Mouse (Mus musculus) liver, embryonic 13.5 days (tissue): ENCODE data around the gene Ptprn. TPM values are rescaled to one million over a fixed set of nuclear protein-coding genes. Genes with fewer than 3 reads are reported as not detected.

Experiments used
- ATAC-seq: fragments of 200-750 bp; cut with Nextera tagmentation; 2 replicates; pipeline ENCODE4 v1.8.0; 2017; ENCODE audit warnings: low read depth, mild to moderate bottlenecking, moderate number of reproducible peaks, moderate library complexity
- DNase-seq: peaks from one replicate; pipeline ENCODE4 v3.0.0; 2022
- H3K27ac ChIP-seq: fragments of 300-500 bp; sonication (generic); 2 replicates; pipeline ENCODE4 v1.5.1; 2015; ENCODE audit warnings: moderate library complexity, mild to moderate bottlenecking, inconsistent platforms
- H3K27me3 ChIP-seq: fragments of 300-500 bp; sonication (generic); 2 replicates; pipeline ENCODE4 v1.6.1; 2015; ENCODE audit warnings: mild to moderate bottlenecking, inconsistent platforms
- H3K36me3 ChIP-seq: fragments of 300-500 bp; sonication (generic); 2 replicates; pipeline ENCODE4 v1.6.1; 2015; ENCODE audit warnings: mild to moderate bottlenecking, inconsistent platforms
- H3K4me1 ChIP-seq: fragments of 300-500 bp; sonication (generic); replicated peaks from 2 replicates; pipeline ENCODE4 v1.6.1; 2015; ENCODE audit warnings: inconsistent platforms
- H3K4me2 ChIP-seq: fragments of 300-500 bp; sonication (generic); 2 replicates; pipeline ENCODE4 v1.6.1; 2015; ENCODE audit warnings: inconsistent platforms, mild to moderate bottlenecking, moderate library complexity
- H3K4me3 ChIP-seq: fragments of 300-500 bp; sonication (generic); replicated peaks from 2 replicates; pipeline ENCODE4 v1.5.1; 2015; ENCODE audit warnings: mild to moderate bottlenecking, inconsistent platforms
- H3K9ac ChIP-seq: fragments of 300-500 bp; sonication (generic); 2 replicates; pipeline ENCODE4 v1.6.1; 2015; ENCODE audit warnings: mild to moderate bottlenecking, inconsistent platforms
- H3K9me3 ChIP-seq: fragments of 300-500 bp; sonication (generic); replicated peaks from 2 replicates; pipeline ENCODE4 v1.6.1; 2016; ENCODE audit warnings: inconsistent platforms
- WGBS: fragments of 180-500 bp; shearing (Covaris S2); methylation state at CpG from one replicate; pipeline ENCODE4 v1.1.7; 2015; ENCODE audit not compliant: insufficient replicate concordance; 5-methylcytosine and 5-hydroxymethylcytosine counted together
- polyA plus RNA-seq: library from polyadenylated mRNA; unstranded; fragments of >200 nt; fragmentation: Nextera tagmentation; extraction: Ambion mirVana; gene quantifications from 2 replicates; pipeline ENCODE4 v1.2.1, GENCODE M21; 2015

The Ptprn gene
- polyA plus RNA-seq, 1 experiment from 2014 or later = 0.17 TPM

DNA sequence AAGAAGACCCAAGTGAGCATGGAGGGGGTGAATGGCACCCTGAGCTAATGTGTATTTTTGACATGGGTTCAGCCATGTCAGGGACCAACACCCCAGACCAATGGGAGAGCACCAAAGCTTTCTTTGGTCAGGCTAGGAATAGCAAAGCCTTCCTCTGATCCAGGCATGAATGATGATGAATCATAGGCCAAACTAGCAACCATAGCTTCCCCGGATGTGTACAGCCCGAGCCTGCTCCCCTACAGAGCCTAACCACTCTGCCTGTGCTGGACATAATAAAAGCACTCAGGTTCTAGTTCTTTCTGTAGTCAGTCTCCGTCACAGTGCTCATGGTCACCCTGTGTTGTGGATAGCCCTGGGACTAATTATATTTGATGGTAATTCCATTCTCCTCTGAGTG is 42.8 kb downstream of the Ptprn start:
- H3K36me3 ChIP-seq = peaks cover 8% of the 10 kb centered on the region
- WGBS = 70% methylated on average over 3 of the region's 3 CpGs
- no peaks in the 10 kb centered on the region for H3K9me3 ChIP-seq
- ATAC-seq = no peak
- DNase-seq = no peak
- no peak overlapping the region for H3K27ac ChIP-seq
- H3K9ac ChIP-seq = no peak overlapping the region
- H3K27me3 ChIP-seq = peaks cover 27% of the 10 kb centered on the region
- peaks cover 50% of the 10 kb centered on the region for H3K4me1 ChIP-seq
- H3K4me3 ChIP-seq = no peak overlapping the region
- no peak overlapping the region for H3K4me2 ChIP-seq

DNA sequence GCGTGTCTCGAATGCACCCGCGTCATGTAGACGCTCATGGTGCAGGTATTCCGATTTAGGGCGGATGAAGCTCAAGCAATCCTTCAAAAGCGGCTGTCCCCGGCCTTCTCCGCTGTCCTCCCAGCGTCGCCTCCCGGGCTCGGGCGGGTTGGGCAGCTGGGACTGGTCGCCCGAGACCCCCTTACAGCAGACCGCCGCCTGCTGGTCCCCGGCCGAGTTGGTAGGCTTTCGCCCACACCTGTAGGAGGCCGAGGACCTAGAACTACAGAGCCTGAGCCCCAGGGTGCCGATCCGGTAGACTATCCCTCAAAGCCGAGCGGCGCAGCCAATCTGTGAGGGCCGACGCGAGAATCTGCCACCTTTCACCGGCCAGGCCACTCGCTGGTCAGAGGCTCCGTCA is 44.8 kb downstream of the Ptprn start, which contains the start of gene Tuba4a:
TSS of gene Tuba4a (minus strand) at position 335 of the 400 bp plus-strand sequence.
- peak within 1 kb of the TSS; percentile 91 for H3K4me3 ChIP-seq
- H3K4me1 ChIP-seq = peaks cover 51% of the 10 kb centered on the region
- WGBS = 3% methylated on average over 34 of the region's 34 CpGs
- H3K9ac ChIP-seq = peak within 1 kb of the TSS; percentile 96
- ATAC-seq = peak; percentile 17
- no peaks in the 10 kb centered on the region for H3K9me3 ChIP-seq
- peak within 1 kb of the TSS; percentile 96 for H3K27ac ChIP-seq
- peaks cover 28% of the 10 kb centered on the region for H3K36me3 ChIP-seq
- peaks cover 27% of the 10 kb centered on the region for H3K27me3 ChIP-seq
- no peak for DNase-seq
- H3K4me2 ChIP-seq = peak within 1 kb of the TSS; percentile 99

DNA sequence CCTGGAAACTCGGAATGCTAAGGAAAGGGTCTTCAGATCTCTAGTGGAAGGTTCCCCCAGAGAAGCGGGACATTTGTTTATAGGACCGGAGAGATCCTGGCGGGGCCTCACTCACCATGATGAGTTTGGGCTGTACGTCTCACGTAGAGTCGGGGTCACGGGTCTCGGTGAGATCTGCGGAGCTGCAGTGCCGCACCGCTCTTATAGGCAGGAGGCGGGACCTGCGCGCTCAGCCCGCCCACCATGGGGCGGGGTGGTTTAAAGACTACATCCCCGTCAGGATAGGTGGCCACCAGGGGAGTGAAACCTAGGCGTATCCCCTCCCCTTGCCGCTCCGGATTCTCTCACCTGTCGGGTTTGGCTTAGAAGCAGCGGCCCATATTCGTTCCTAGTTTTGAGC is 45.2 kb downstream of the Ptprn start:
- under 1% methylated on average over 24 of the region's 24 CpGs for WGBS
- Histone ChIP-seq H3K27ac (peak overlapping the region; percentile 96), H3K4me2 (peak overlapping the region; percentile 99), H3K27me3 (peaks cover 27% of the 10 kb centered on the region), H3K9me3 (no peaks in the 10 kb centered on the region), H3K9ac (peak overlapping the region; percentile 96), H3K36me3 (peaks cover 32% of the 10 kb centered on the region), H3K4me3 (peak overlapping the region; percentile 91), H3K4me1 (peaks cover 52% of the 10 kb centered on the region)
- peak; percentile 95 for DNase-seq
- ATAC-seq = peak; percentile 85

DNA sequence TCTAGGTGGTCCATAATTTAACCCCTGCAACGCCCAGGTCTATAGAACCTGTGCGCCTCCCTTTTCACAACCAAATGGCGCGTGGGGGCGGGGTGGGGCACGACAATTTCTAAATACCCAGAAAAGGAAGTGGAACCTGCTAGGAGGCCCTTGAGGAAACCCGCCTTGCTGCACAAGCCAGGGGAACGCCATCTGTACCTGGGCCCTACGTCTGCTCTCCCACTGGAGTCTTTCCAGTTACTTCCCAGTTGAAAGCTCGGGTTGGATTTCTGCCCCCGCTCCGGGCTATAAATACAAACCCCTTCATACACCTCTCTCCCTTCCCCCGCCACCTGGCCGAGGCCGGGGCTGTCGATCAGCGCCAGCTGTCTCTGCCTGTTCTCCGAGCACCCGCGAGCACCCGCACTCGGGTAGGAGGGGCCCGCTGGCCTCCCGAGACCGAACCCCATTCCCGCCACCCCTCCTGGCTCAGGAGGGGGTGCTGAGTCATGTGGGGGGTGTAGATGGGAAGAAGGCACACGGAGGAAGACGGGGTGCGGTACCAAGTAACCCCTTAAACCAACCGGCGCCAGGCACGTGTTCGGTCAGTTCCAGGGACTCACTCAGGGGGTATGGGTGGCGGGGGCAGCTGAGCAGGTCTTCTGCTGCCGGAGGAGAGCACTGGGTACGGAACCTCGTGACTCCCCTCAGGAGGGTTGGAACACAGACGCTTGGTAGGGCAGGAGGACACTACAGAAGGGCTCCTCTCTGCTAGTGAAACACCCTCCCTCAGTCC is 45.9 kb downstream of the Ptprn start:
- Histone ChIP-seq H3K36me3 (peaks cover 39% of the 10 kb centered on the region), H3K9ac (peak overlapping the region; percentile 96), H3K4me3 (peak overlapping the region; percentile 91), H3K27ac (peak overlapping the region; percentile 96), H3K27me3 (peaks cover 27% of the 10 kb centered on the region), H3K4me1 (peaks cover 55% of the 10 kb centered on the region), H3K9me3 (no peaks in the 10 kb centered on the region), H3K4me2 (peak overlapping the region; percentile 99)
- WGBS = under 1% methylated on average over 38 of the region's 38 CpGs
- DNase-seq (peak; percentile 71), ATAC-seq (peak; percentile 56)

DNA sequence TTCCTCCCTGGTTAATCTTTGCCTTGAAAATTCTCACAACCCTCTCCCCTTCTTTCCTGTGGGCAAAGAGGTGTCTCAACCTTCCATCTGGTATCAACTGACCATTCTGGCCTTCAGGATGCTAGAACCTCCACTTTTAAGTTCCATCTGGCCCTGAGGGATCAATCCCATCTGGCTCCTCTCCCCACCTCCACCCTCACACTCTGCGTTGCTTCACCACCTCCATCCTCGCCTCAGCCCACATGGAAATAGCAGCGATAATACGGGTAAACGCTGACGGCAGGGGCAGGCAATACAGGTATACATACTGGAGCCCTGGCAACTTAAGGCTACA is 46.4 kb downstream of the Ptprn start:
- Histone ChIP-seq H3K36me3 (peaks cover 44% of the 10 kb centered on the region), H3K27ac (peak overlapping the region; percentile 96), H3K4me3 (peak overlapping the region; percentile 91), H3K27me3 (peaks cover 27% of the 10 kb centered on the region), H3K9me3 (no peaks in the 10 kb centered on the region), H3K4me1 (peaks cover 59% of the 10 kb centered on the region), H3K9ac (peak overlapping the region; percentile 96), H3K4me2 (peak overlapping the region; percentile 99)
- DNase-seq = no peak
- peak; percentile 2 for ATAC-seq
- 2% methylated on average over 6 of the region's 6 CpGs for WGBS

DNA sequence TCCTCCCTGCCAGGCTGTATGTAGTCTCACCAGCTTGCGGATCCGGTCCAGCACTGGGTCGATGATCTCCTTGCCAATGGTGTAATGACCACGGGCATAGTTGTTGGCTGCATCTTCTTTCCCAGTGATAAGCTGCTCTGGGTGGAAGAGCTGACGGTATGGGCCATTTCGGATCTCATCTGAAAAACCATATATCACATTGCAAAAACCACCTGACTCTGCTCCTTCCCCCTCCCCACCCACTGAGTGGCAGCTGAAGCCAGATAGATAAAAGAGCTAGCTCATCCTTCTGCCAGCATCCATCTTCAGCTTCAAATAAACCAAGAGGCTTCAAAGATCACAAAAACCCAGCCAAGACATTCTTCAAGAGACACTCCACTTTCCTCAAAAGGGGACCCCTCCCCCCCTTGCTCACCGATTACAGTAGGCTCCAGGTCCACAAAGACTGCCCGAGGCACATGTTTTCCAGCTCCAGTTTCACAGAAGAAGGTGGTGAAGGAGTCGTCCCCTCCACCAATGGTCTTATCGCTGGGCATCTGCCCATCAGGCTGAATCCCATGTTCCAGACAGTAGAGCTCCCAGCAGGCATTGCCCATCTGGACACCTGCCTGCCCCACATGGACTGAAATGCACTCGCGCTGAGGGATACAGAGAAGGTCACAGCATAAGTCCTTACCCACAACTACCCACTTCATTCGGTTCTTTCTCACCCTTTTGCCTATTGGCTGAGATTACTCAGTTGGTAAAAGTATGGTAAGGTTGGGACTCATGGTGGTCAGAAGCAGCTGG is 47.3 kb downstream of the Ptprn start:
- WGBS = 40% methylated on average over 13 of the region's 13 CpGs
- DNase-seq = peak; percentile 71
- Histone ChIP-seq H3K4me1 (peaks cover 67% of the 10 kb centered on the region), H3K36me3 (peaks cover 52% of the 10 kb centered on the region), H3K27ac (peak overlapping the region; percentile 96), H3K9me3 (no peaks in the 10 kb centered on the region), H3K9ac (peak overlapping the region; percentile 96), H3K27me3 (peaks cover 24% of the 10 kb centered on the region), H3K4me2 (peak overlapping the region; percentile 99), H3K4me3 (peak overlapping the region; percentile 91)
- peak; percentile 58 for ATAC-seq

DNA sequence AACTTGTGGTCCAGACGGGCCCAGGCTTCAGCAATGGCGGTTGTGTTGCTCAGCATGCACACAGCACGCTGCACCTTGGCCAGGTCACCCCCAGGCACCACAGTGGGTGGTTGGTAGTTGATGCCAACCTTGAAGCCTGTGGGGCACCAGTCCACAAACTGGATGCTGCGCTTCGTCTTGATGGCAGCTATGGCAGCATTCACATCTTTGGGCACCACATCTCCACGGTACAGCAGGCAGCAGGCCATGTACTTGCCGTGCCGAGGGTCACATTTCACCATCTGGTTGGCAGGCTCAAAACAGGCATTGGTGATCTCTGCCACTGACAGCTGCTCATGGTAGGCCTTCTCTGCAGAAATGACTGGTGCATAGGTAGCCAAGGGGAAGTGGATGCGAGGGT is 48.5 kb downstream of the Ptprn start:
- ATAC-seq (no peak), DNase-seq (no peak)
- H3K4me1 ChIP-seq = peaks cover 77% of the 10 kb centered on the region
- H3K27ac ChIP-seq = peak overlapping the region; percentile 96
- H3K9me3 ChIP-seq = no peaks in the 10 kb centered on the region
- peak overlapping the region; percentile 99 for H3K4me2 ChIP-seq
- peak overlapping the region; percentile 96 for H3K9ac ChIP-seq
- peak overlapping the region; percentile 91 for H3K4me3 ChIP-seq
- H3K27me3 ChIP-seq = peaks cover 15% of the 10 kb centered on the region
- H3K36me3 ChIP-seq = peaks cover 56% of the 10 kb centered on the region
- WGBS = 86% methylated on average over 9 of the region's 9 CpGs

DNA sequence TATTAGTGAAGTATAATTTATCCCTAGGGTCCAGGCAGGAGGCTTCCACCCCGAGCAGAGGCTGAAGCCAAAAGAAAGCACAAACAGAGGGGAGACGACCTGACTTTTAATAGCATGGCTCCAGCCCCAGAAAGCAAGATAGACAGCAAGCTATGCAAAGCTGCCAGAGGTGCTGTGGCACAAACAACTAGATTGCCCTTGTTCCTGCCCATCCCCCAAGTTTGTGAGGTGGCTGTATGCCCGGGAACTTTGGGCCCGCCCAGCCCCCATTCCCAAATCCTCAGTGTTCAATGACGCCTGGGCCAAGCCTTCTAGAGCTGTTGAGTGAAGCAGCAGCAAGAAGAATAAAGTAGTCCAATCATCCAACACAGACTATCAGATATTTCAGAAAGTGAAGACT is 49.4 kb downstream of the Ptprn start:
- peak overlapping the region; percentile 96 for H3K9ac ChIP-seq
- 50% methylated on average over 5 of the region's 5 CpGs for WGBS
- ATAC-seq = no peak

GRCm38 (mm10) chr1:75214442-75214841 is 49.9 kb downstream of the Ptprn start:
- WGBS = 79% methylated on average over 2 of the region's 2 CpGs
- no peak for DNase-seq
- H3K4me2 ChIP-seq = peak overlapping the region; percentile 99
- no peaks in the 10 kb centered on the region for H3K9me3 ChIP-seq
- peak overlapping the region; percentile 96 for H3K9ac ChIP-seq
- ATAC-seq = no peak
- H3K4me3 ChIP-seq = peak overlapping the region; percentile 91
- H3K4me1 ChIP-seq = peaks cover 79% of the 10 kb centered on the region
- peak overlapping the region; percentile 96 for H3K27ac ChIP-seq
- H3K36me3 ChIP-seq = peaks cover 56% of the 10 kb centered on the region
- peaks cover 1% of the 10 kb centered on the region for H3K27me3 ChIP-seq

More for the DNA sequence above, 49.4 kb downstream of the Ptprn start:
- H3K4me1 ChIP-seq = peaks cover 79% of the 10 kb centered on the region
- peaks cover 56% of the 10 kb centered on the region for H3K36me3 ChIP-seq
- H3K4me3 ChIP-seq = peak overlapping the region; percentile 91
- no peaks in the 10 kb centered on the region for H3K9me3 ChIP-seq
- H3K27ac ChIP-seq = peak overlapping the region; percentile 96
- H3K4me2 ChIP-seq = peak overlapping the region; percentile 99
- peaks cover 6% of the 10 kb centered on the region for H3K27me3 ChIP-seq
- DNase-seq = no peak

DNA sequence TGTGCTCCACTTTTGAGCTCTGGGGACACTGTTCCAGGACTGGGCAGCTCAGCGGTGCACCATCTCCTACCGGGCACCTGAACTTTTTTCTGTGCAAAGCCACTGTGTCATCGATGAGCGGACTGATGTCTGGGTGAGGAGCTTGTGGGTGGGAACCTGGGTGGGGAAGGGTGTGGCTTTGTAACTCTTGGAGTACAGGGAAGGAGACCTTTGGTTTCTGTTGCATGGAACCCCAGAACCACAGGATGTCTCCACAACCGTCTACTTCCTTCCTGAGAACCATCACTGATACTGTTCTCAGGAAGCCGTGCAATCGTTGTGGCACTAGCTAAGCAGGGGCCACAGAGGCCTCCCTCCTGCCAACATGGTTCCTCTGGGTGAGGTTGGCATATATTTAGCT is 51.2 kb downstream of the Ptprn start:
- peak overlapping the region; percentile 96 for H3K27ac ChIP-seq
- 12% methylated on average over 7 of the region's 7 CpGs for WGBS
- H3K9me3 ChIP-seq = no peaks in the 10 kb centered on the region
- H3K27me3 ChIP-seq = no peaks in the 10 kb centered on the region
- ATAC-seq (peak; percentile 11; the same call in 1 of the 2 replicates), DNase-seq (peak; percentile 41)
- H3K36me3 ChIP-seq = peaks cover 56% of the 10 kb centered on the region
- H3K4me2 ChIP-seq = peak overlapping the region; percentile 99
- H3K9ac ChIP-seq = peak overlapping the region; percentile 96
- H3K4me1 ChIP-seq = peaks cover 90% of the 10 kb centered on the region
- H3K4me3 ChIP-seq = peak overlapping the region; percentile 91

DNA sequence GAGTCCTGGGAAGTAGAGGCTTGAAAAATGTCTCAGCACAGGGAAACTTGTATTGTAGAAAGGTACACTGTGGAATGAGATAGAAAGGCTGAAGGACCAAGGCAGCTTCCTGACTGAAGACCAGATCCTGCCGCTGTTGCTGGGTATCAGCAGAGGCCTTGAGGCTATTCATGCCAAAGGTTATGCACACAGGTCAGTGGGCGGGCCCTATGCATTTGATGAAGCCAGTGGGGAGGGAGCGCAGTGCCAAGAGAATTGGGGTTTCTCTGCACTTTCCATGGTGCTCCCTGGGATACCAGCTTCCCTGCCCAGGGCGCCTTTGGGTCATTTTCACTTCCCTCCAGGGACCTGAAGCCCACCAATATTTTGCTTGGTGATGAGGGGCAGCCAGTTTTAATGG is 51.8 kb downstream of the Ptprn start:
- Histone ChIP-seq H3K36me3 (peaks cover 56% of the 10 kb centered on the region), H3K4me1 (peaks cover 91% of the 10 kb centered on the region), H3K9ac (peak overlapping the region; percentile 96), H3K9me3 (no peaks in the 10 kb centered on the region), H3K27me3 (no peaks in the 10 kb centered on the region), H3K27ac (peak overlapping the region; percentile 96), H3K4me2 (peak overlapping the region; percentile 99), H3K4me3 (peak overlapping the region; percentile 91)
- no peak for DNase-seq
- no peak for ATAC-seq
- WGBS = 61% methylated on average over 4 of the region's 4 CpGs
